Mouse (Mus musculus) ES-E14 (cell line): Measurements from ENCODE around the gene Olfr1274-ps. TPM values are rescaled to one million over a fixed set of nuclear protein-coding genes. Genes with fewer than 3 reads are reported as not detected.
"Not testable (repeated sequence)": the region's sequence is repeated elsewhere in the genome, so short reads cannot be mapped to it uniquely, and the experiment has no call there.

Source experiments
- DNase-seq: peaks from one replicate; pipeline ENCODE4 v3.0.0-alpha.2; 2013; ENCODE audit warnings: low read depth, low spot score
- H3K27ac ChIP-seq: 2 replicates; pipeline ENCODE4 v1.5.1; 2012; ENCODE audit warnings: low read depth, mild to moderate bottlenecking, low read length, moderate library complexity, mixed read lengths; ENCODE audit not compliant: poor library complexity, insufficient read depth, severe bottlenecking
- H3K36me3 ChIP-seq: 2 replicates; pipeline ENCODE4 v1.6.1; 2012; ENCODE audit warnings: mild to moderate bottlenecking, low read length, moderate library complexity, mixed read lengths; ENCODE audit not compliant: control insufficient read depth, poor library complexity, insufficient read depth, severe bottlenecking
- H3K4me1 ChIP-seq, 2 experiments: fragments of 150-350 bp in 1 of 2; sonication (generic) in 1 of 2; 2 replicates each; pipeline ENCODE4 v1.6.1; 2012; ENCODE audit warnings: low read length in 2 of 2, mild to moderate bottlenecking in 1 of 2, mixed read lengths in 1 of 2; ENCODE audit not compliant: control insufficient read depth in 2 of 2, insufficient read depth in 2 of 2, poor library complexity in 1 of 2
- H3K4me3 ChIP-seq, 2 experiments: fragments of 150-350 bp in 1 of 2; sonication (generic) in 1 of 2; 2 replicates each; pipeline ENCODE4 v1.5.1; 2012; ENCODE audit warnings: low read length in 2 of 2, low read depth in 1 of 2, mild to moderate bottlenecking in 1 of 2, mixed read lengths in 1 of 2; ENCODE audit not compliant: insufficient read depth in 1 of 2, poor library complexity in 1 of 2, severe bottlenecking in 1 of 2
- H3K9ac ChIP-seq: 2 replicates; pipeline ENCODE4 v1.6.1; 2012; ENCODE audit warnings: low read depth, mild to moderate bottlenecking, low read length, mixed read lengths; ENCODE audit not compliant: poor library complexity, insufficient read depth, severe bottlenecking
- H3K9me3 ChIP-seq: fragments of 150-350 bp; sonication (generic); 2 replicates; pipeline ENCODE4 v1.6.1; 2012; ENCODE audit warnings: low read depth, mild to moderate bottlenecking, low read length; ENCODE audit not compliant: control insufficient read depth, insufficient read depth
- in situ Hi-C, 2 experiments: fragments of 600-800 bp; cut with MboI; formaldehyde crosslinking; loops; one replicate each; pipeline ENCODE4 v1.15.1; 2025; ENCODE audit warnings: low sequenced_read_pairs in 2 of 2, inconsistent platforms in 1 of 2; ENCODE audit not compliant: unreplicated experiment in 2 of 2
- total RNA-seq: library from RNA; depleted of rRNA; stranded (reverse); fragments of 300-350 nt; gene quantifications from 2 replicates; pipeline ENCODE4 v1.2.3, GENCODE M21; 2012; rRNA removed

Olfr1274-ps gene
- not detected in 2 replicates for total RNA-seq

DNA sequence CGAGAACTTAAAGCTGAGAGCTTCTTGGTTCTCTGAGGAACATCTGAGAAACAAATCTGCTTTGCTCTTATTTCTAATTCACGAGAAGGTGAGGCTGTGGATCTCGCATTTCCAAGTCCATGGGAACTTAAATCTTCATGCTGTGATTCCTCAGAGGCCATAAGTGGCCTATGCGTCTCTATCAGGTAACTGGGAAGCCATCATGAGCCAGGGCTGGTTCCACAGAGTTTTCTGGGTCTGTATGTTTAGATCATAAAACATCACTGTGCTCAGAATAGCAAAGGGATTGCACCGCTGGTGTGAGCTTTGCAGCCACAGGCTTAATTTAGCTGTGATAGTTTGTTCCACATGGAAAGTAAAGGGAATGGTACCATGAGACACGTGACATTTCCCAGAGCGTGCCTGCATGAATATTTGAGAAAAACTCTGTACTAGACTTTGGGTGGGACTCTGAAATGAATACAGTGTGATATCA is at the start of gene Olfr1274-ps:
Olfr1274-ps (plus strand) TSS at position 51 of the 475 bp plus-strand sequence.
- H3K36me3 ChIP-seq, H3K9me3 ChIP-seq, H3K9ac ChIP-seq, in situ Hi-C loops, H3K4me1 ChIP-seq, H3K4me3 ChIP-seq, DNase-seq, H3K27ac ChIP-seq: not testable (repeated sequence)

DNA sequence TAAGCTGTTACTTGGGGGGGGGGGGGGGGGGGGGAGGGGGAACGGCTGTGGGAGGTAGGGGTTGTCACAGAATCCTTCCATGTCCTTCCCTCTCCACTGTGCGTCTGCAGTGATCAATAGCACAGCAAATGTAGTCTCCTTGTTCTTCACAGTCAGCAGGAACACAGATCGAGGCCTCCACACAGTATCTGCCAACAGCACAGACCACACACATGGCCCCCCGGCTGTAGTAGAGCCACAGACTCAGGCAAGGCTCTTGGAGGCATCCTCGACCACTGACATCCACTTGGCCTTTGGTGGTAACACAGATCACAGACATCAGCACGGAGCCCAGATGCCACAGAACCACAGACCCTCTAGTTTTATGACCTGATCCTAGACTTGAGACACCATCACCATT is 47.4 kb upstream of the Olfr1274-ps start:
- H3K9ac ChIP-seq, in situ Hi-C loops, H3K4me3 ChIP-seq, H3K4me1 ChIP-seq, DNase-seq, H3K27ac ChIP-seq, H3K9me3 ChIP-seq, H3K36me3 ChIP-seq: not testable (repeated sequence)

DNA sequence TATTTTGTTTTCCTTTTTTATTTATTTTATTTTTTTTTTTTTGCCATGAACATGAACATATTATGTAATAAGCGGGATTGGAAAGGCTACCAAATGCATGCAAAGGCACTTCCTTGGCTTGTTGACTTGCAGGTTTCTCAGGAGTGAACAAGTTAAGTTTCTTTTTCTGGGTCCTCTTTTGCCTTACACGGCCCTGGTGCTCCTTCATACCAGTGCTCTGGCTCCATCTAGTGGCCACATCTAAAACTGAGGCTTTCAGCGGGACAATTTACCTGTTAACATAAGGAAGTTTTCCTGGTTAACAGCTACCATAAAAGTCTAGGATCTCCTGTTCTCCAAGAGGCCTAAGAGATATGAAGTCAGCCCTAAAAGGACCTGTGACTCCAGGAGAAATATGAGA is 46.9 kb upstream of the Olfr1274-ps start:
- H3K9me3 ChIP-seq, in situ Hi-C loops, H3K27ac ChIP-seq, H3K4me1 ChIP-seq, H3K4me3 ChIP-seq, H3K36me3 ChIP-seq, H3K9ac ChIP-seq, DNase-seq: not testable (repeated sequence)

DNA sequence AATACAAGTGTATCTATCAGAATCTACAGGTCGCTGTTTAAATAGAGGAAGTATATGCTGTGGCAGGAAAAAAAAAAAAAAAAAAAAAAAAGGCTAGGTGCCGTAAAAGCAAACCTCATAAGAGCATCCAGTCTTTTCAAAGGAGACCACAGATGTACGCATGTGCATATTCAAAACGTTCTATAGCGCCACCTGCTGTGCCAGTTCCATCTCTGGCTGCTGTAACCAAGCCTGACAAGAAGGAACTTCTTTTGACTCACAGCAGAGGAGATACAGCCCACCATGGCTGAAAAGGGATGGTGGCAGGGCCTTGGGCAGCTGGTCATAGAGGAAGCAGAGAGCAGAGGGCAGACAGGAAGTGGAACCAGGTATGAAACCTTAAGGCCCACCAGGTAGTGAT is 39.3 kb upstream of the Olfr1274-ps start:
- in situ Hi-C loops, H3K9ac ChIP-seq, H3K4me3 ChIP-seq, H3K9me3 ChIP-seq, H3K36me3 ChIP-seq, DNase-seq, H3K4me1 ChIP-seq, H3K27ac ChIP-seq: not testable (repeated sequence)

DNA sequence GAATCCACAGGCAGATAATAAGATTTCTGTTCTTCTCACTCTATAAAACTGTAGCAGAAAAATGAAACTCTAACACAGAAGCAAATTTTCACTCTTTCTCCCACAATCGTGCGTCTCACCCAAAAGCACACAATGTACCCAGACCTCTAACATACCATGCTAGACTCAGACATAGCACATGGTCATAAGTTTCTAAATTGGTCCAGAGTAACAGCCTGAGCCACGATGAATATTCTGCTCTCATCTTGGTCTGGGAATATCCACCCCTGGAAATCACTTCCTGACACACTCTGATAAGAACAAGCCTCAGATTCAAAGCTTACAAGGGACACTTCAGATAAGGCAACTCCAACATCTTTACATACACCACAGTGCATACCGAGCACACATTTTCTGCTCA is 38.3 kb upstream of the Olfr1274-ps start:
- in situ Hi-C loops, H3K9ac ChIP-seq, DNase-seq, H3K4me3 ChIP-seq, H3K4me1 ChIP-seq, H3K27ac ChIP-seq, H3K9me3 ChIP-seq, H3K36me3 ChIP-seq: not testable (repeated sequence)

DNA sequence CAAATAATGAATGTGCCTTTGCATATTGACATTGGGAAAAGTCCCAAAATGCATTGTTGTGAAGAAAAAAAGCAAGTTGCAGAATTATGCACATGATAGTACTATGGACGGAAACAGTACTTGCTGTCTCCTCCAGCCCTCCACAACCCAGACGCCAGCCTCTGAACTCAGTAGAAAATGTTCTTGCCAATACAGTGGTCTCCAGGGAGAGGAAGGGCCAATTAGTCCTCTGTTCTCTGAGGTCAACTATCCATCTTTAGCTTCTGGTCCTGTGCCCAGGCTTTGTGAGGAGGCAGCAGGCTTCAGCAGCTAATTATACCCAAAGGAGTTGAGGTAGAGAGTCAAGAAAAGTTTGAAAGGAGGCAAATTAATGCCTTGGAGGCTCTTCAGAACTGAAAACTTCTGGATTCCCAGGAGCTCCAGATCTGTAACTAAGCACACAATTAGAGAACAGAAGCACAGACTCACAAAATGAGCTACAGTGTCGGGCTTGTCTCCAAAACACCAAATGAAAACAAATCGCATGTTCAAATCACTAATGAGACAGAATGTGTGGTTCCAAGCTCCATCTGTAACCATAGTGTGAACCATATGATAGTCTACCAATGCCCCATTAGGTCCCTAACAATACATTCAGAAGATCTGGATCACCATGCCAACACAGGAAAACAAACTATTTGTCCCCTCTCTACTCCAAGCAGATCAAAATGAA is 15.8 kb downstream of the Olfr1274-ps start:
- H3K27ac ChIP-seq, in situ Hi-C loops, H3K4me1 ChIP-seq, H3K4me3 ChIP-seq, DNase-seq, H3K36me3 ChIP-seq, H3K9ac ChIP-seq, H3K9me3 ChIP-seq: not testable (repeated sequence)

DNA sequence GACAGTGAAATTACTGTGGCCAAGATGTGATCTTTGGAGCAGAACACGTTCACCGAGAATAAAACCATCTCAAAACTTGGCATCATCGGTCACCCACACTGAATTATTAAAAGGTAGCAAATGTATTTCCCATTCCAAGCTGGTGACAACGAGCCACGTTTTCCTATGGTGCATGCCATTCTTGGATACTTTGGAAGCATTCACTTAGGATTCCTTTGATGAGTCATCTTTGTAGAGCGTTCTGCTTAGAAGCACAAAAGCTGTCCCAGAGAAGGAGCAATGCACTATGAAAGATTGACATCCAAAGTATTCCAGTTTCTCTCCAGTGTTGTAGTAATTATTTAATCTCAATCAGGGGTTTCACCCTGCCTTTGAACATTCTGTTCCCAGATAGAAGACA is 23.8 kb downstream of the Olfr1274-ps start:
- not testable (repeated sequence) for H3K4me1 ChIP-seq

DNA sequence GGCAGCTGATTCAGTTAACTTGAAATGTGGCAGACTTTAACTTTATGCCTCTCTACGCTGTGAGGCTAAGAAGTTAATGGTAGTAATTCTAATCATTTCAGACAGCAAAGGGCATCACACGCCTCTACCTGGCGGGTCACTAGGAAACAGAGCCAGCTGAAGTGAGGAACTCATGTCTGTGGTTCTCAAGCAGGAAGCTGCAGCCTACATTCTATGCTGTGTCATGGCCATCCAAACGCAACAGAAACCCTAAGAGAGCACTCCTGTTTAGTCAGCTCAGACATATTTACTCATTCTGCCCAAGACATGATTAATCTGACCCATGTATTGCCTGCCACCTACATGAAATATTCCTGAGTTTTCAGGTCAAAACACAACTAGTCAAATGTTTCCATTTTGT is 26.5 kb downstream of the Olfr1274-ps start:
- H3K9me3 ChIP-seq, H3K9ac ChIP-seq, DNase-seq, H3K36me3 ChIP-seq, H3K4me3 ChIP-seq, H3K4me1 ChIP-seq, in situ Hi-C loops, H3K27ac ChIP-seq: not testable (repeated sequence)

More for the DNA sequence above, 23.8 kb downstream of the Olfr1274-ps start:
- in situ Hi-C loops, H3K27ac ChIP-seq, DNase-seq, H3K4me3 ChIP-seq, H3K9ac ChIP-seq, H3K36me3 ChIP-seq, H3K9me3 ChIP-seq: not testable (repeated sequence)
